27 mouse cellular contexts compared by ENCODE assay signal in genomic region chr7:27174896-27175295, GRCm38 (mm10). TPM values are rescaled to one million over a fixed set of nuclear protein-coding genes. Genes with fewer than 3 reads are reported as not detected.
DNase-seq lines count a peak whose midpoint lies in the region; ATAC-seq lines count a peak whose summit lies in the region.
"Had no signal": no experiment of that assay in that cellular context is flagged by ENCODE, and none has a peak within 500 bp of the region (broad histone marks: within the 10 kb centered on the region; RNA-seq: fewer than 3 reads in every experiment).

No protein-coding gene starts in this region.

- no peak overlapping the region for H3K4me3 ChIP-seq in heart, embryonic 13.5 days
- no peak overlapping the region for H3K4me3 ChIP-seq in heart, embryonic 11.5 days (ENCODE audit: low read depth, low read length)
- H3K4me3 ChIP-seq: forebrain, embryonic 13.5 days; forebrain, embryonic 15.5 days had no signal

- H3K9ac ChIP-seq in heart, embryonic 13.5 days: 0 out of 2 replicates have a peak overlapping the region, but pooled peaks have one; percentile 14
- H3K9ac ChIP-seq in heart, embryonic 11.5 days (ENCODE audit: low read depth, low read length): no peak overlapping the region
- H3K9ac ChIP-seq: forebrain, embryonic 13.5 days; forebrain, embryonic 15.5 days; forebrain, postnatal 0 days had no signal

- H3K27ac ChIP-seq in heart, embryonic 13.5 days (replicated peaks): no peak overlapping the region
- H3K27ac ChIP-seq in heart, embryonic 11.5 days (ENCODE audit: low read depth, low read length): no peak overlapping the region
- H3K27ac ChIP-seq: forebrain, embryonic 13.5 days; forebrain, embryonic 15.5 days had no signal

- ATAC-seq in heart, embryonic 13.5 days (ENCODE audit: extremely low read depth, insufficient number of reproducible peaks, low FRiP score, low TSS enrichment): no peak
- no peak for ATAC-seq in heart, embryonic 11.5 days (replicated peaks; ENCODE audit: insufficient number of reproducible peaks, low FRiP score, low TSS enrichment)
- no peak for ATAC-seq in megakaryocyte progenitor cell, adult 5-6 weeks (replicated peaks; ENCODE audit: poor library complexity)
- ATAC-seq: activated CD4-positive, CD25-positive, alpha-beta regulatory T cell, adult 4 months; CD4-positive, CD25-positive, alpha-beta regulatory T cell, adult 4 months; forebrain, embryonic 13.5 days; forebrain, embryonic 15.5 days; forebrain, postnatal 0 days; Patski had no signal

- H3K36me3 ChIP-seq in heart, embryonic 13.5 days: peaks cover 61% of the 10 kb centered on the region
- H3K36me3 ChIP-seq in heart, embryonic 11.5 days (ENCODE audit: control insufficient read depth, insufficient read depth, low read length): peaks cover 12% of the 10 kb centered on the region; the same call in 1 of the 2 replicates

- no peaks in the 10 kb centered on the region for H3K27me3 ChIP-seq in heart, embryonic 13.5 days (replicated peaks)
- no peaks in the 10 kb centered on the region for H3K27me3 ChIP-seq in heart, embryonic 11.5 days (ENCODE audit: control insufficient read depth, insufficient read depth, low read length)
- H3K27me3 ChIP-seq: CH12.LX; forebrain, embryonic 13.5 days; forebrain, embryonic 15.5 days; Patski had no signal

- WGBS in heart, embryonic 13.5 days: 81% methylated on average over 7 of the region's 7 CpGs
- WGBS in heart, embryonic 11.5 days (ENCODE audit: insufficient replicate concordance): 92% methylated on average over 7 of the region's 7 CpGs

- peak; percentile 46 to 54 for DNase-seq in adrenal gland, adult (ENCODE audit: inconsistent age in 2 of 2, low spot score in 1 of 2)
- DNase-seq in adrenal gland, postnatal 36 days: no peak
- DNase-seq in testis, postnatal 10 days (ENCODE audit: low spot score): peak; percentile 66
- no peak for DNase-seq in left cerebral cortex, adult 8-10 months (ENCODE audit: low spot score in 2 of 2)
- DNase-seq: adrenal gland, adult 2 months; adrenal gland, postnatal 10 days; adrenal gland, postnatal 25 days; B cell, adult 2 months; cerebellum, adult 2 months; cerebellum, adult 9-10 months; cerebellum, postnatal 10 days; cerebellum, postnatal 25 days; forebrain, postnatal 0 days had no signal

- H3K4me2 ChIP-seq in heart, embryonic 13.5 days: no peak overlapping the region
- H3K4me2 ChIP-seq in heart, embryonic 11.5 days: no peak overlapping the region
- H3K4me2 ChIP-seq: forebrain, embryonic 13.5 days; forebrain, embryonic 15.5 days had no signal

- no peaks in the 10 kb centered on the region for H3K9me3 ChIP-seq in heart, embryonic 13.5 days
- no peaks in the 10 kb centered on the region for H3K9me3 ChIP-seq in heart, embryonic 11.5 days (replicated peaks; ENCODE audit: control insufficient read depth, low read length)
- H3K9me3 ChIP-seq: forebrain, embryonic 13.5 days; forebrain, embryonic 15.5 days had no signal

- H3K4me1 ChIP-seq in heart, embryonic 13.5 days: peaks cover 15% of the 10 kb centered on the region
- peaks cover 5% of the 10 kb centered on the region; the same call in 1 of the 2 replicates for H3K4me1 ChIP-seq in heart, embryonic 11.5 days (ENCODE audit: control insufficient read depth, insufficient read depth, low read length)

RNA-seq across cellular contexts. Expression of gene Rab4b, which starts 3.8 kb away (rescaled TPM):
- 10 to 100 TPM; 50.9 to 59.0 TPM for total RNA-seq in adrenal gland, postnatal 36 days (2021)
- 48.6 and 48.8 TPM in 2 replicates for polyA plus RNA-seq in heart, embryonic 13.5 days (2015; fragmentation: Nextera tagmentation; extraction: Ambion mirVana)
- polyA plus RNA-seq in heart, embryonic 11.5 days (2014; fragmentation: Nextera tagmentation; extraction: Ambion mirVana): 44.3 and 49.7 TPM in 2 replicates
- 100 to 1,000 TPM in 3 of 4 experiments, 10 to 100 TPM in 1; 94.2 to 108 (median 101) TPM for total RNA-seq in left cerebral cortex, adult 8-10 months (2022)
- 43.2 and 43.5 TPM in 2 replicates for total RNA-seq in megakaryocyte progenitor cell, adult 5-6 weeks (2015)
- 8.5 and 9.8 TPM in 2 replicates for total RNA-seq in megakaryocyte progenitor cell, adult 5-6 weeks (2017)

RNA-seq across cellular contexts. Expression of gene Gm21983, which starts 6.0 kb away (rescaled TPM):
- total RNA-seq in adrenal gland, postnatal 36 days (2021): not detected
- polyA plus RNA-seq in heart, embryonic 13.5 days (2015; fragmentation: Nextera tagmentation; extraction: Ambion mirVana): 0.31 TPM in 1 of 2 replicates, not detected in the other
- polyA plus RNA-seq in heart, embryonic 11.5 days (2014; fragmentation: Nextera tagmentation; extraction: Ambion mirVana): 0.67 TPM in 1 of 2 replicates, not detected in the other
- not detected for total RNA-seq in left cerebral cortex, adult 8-10 months (2022)
- total RNA-seq in megakaryocyte progenitor cell, adult 5-6 weeks (2015): not detected in 2 replicates
- not detected in 2 replicates for total RNA-seq in megakaryocyte progenitor cell, adult 5-6 weeks (2017)
- total RNA-seq: adrenal gland, adult 2 months; adrenal gland, postnatal 10 days; adrenal gland, postnatal 25 days; ES-E14; forebrain, postnatal 0 days; MEL had no signal
- polyA plus RNA-seq: CD4-positive, CD25-positive, alpha-beta regulatory T cell, adult 4 months; cerebellum, adult 2 months; cortical plate, adult 2 months; embryonic facial prominence, embryonic 11.5 days; embryonic facial prominence, embryonic 14.5 days; forebrain, embryonic 13.5 days; forebrain, embryonic 15.5 days; forebrain, postnatal 0 days; Patski had no signal

RNA-seq across cellular contexts. Expression of gene Mia, which starts 6.1 kb away (rescaled TPM):
- under 1 TPM; 0.50 to 0.56 TPM for total RNA-seq in adrenal gland, postnatal 36 days (2021)
- polyA plus RNA-seq in heart, embryonic 13.5 days (2015; fragmentation: Nextera tagmentation; extraction: Ambion mirVana): 4.3 and 4.8 TPM in 2 replicates
- polyA plus RNA-seq in heart, embryonic 11.5 days (2014; fragmentation: Nextera tagmentation; extraction: Ambion mirVana): 0.34 and 0.44 TPM in 2 replicates
- 1 to 10 TPM in 2 of 4 experiments, under 1 TPM in 2; 0.48 to 2.0 (median 1.4) TPM for total RNA-seq in left cerebral cortex, adult 8-10 months (2022)
- 0.24 TPM in 1 of 2 replicates, not detected in the other for total RNA-seq in megakaryocyte progenitor cell, adult 5-6 weeks (2015)
- total RNA-seq in megakaryocyte progenitor cell, adult 5-6 weeks (2017): not detected in 2 replicates
- total RNA-seq: adrenal gland, adult 2 months; adrenal gland, postnatal 25 days had no signal
- polyA plus RNA-seq: adrenal gland, adult 2 months; Patski had no signal

RNA-seq across cellular contexts. Expression of gene Egln2, which starts 8.3 kb away (rescaled TPM):
- 100 to 1,000 TPM in 1 of 2 experiments, 10 to 100 TPM in 1; 86.0 to 106 TPM for total RNA-seq in adrenal gland, postnatal 36 days (2021)
- 48.1 and 52.7 TPM in 2 replicates for polyA plus RNA-seq in heart, embryonic 13.5 days (2015; fragmentation: Nextera tagmentation; extraction: Ambion mirVana)
- polyA plus RNA-seq in heart, embryonic 11.5 days (2014; fragmentation: Nextera tagmentation; extraction: Ambion mirVana): 27.4 and 29.0 TPM in 2 replicates
- 10 to 100 TPM; 87.9 to 97.7 (median 93.6) TPM for total RNA-seq in left cerebral cortex, adult 8-10 months (2022)
- total RNA-seq in megakaryocyte progenitor cell, adult 5-6 weeks (2015): 7.8 and 7.9 TPM in 2 replicates
- total RNA-seq in megakaryocyte progenitor cell, adult 5-6 weeks (2017): 26.2 and 26.3 TPM in 2 replicates

RNA-seq across cellular contexts. Expression of gene BC024978, which starts 20.7 kb away (rescaled TPM):
- total RNA-seq in adrenal gland, postnatal 36 days (2021): 10 to 100 TPM; 21.0 to 25.0 TPM
- 2.9 and 3.1 TPM in 2 replicates for polyA plus RNA-seq in heart, embryonic 13.5 days (2015; fragmentation: Nextera tagmentation; extraction: Ambion mirVana)
- polyA plus RNA-seq in heart, embryonic 11.5 days (2014; fragmentation: Nextera tagmentation; extraction: Ambion mirVana): 2.3 and 3.5 TPM in 2 replicates
- total RNA-seq in left cerebral cortex, adult 8-10 months (2022): 10 to 100 TPM; 21.0 to 25.0 (median 23.2) TPM
- total RNA-seq in megakaryocyte progenitor cell, adult 5-6 weeks (2015): 6.0 and 6.1 TPM in 2 replicates
- 0.58 and 1.0 TPM in 2 replicates for total RNA-seq in megakaryocyte progenitor cell, adult 5-6 weeks (2017)

Comparison
In these comparisons a context has a peak if more than half of its experiments do, and no peak if none do; other contexts are left out.
1. DNase-seq: peak in adrenal gland, adult (2 of 2) and testis, postnatal 10 days (single experiment); none in adrenal gland, postnatal 36 days (0 of 2) and left cerebral cortex, adult 8-10 months (0 of 2).